Mouse (Mus musculus): Measurements from ENCODE around the gene Cck. TPM values are rescaled to one million over a fixed set of nuclear protein-coding genes. Genes with fewer than 3 reads are reported as not detected.
"Not testable (repeated sequence)": the region's sequence is repeated elsewhere in the genome, so short reads cannot be mapped to it uniquely, and the experiment has no call there.

Gene Cck
- total RNA-seq, 4 experiments from 2014 or later = 0.74 to 4.8 (median 1.4) TPM

DNA sequence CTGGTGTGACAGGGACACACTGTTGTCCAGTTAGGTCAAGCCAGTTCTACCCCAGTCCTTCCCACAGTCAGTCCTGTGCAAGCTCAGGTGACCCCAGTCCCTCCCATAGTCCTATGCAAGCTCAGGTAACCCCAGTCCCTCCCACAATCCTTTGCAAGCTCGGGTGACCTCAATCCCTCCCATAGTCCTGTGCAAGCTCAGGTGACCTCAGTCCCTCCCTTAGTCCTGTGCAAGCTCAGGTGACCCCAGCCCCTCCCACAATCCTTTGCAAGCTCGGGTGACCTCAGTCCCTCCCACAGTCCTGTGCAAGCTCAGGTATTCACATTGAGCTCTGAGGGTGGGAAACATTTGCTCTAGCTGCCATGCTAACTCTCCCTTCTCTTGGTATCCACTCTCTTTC lies 35.5 kb downstream of the Cck start:
- DNase-seq = no peak

DNA sequence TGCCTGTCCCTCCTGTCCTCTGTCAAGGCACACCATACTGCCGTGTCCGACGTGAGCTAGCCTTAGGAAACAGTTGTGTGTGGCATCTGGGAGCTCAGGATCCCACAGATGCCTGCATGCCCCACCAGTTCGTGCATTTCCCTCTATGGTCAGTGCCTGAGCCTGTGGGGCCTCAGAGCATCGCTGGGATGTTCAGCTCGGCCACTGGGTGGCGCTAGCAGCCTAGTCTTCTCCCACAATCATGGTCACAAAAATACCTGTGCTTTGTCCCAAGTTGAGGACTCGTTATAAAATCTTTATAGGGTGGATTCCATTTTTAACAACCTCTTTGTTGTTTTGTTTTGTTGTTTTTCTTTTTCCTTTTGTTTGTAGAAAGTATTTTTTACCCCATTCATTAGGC lies 37.0 kb downstream of the Cck start:
- DNase-seq = no peak

DNA sequence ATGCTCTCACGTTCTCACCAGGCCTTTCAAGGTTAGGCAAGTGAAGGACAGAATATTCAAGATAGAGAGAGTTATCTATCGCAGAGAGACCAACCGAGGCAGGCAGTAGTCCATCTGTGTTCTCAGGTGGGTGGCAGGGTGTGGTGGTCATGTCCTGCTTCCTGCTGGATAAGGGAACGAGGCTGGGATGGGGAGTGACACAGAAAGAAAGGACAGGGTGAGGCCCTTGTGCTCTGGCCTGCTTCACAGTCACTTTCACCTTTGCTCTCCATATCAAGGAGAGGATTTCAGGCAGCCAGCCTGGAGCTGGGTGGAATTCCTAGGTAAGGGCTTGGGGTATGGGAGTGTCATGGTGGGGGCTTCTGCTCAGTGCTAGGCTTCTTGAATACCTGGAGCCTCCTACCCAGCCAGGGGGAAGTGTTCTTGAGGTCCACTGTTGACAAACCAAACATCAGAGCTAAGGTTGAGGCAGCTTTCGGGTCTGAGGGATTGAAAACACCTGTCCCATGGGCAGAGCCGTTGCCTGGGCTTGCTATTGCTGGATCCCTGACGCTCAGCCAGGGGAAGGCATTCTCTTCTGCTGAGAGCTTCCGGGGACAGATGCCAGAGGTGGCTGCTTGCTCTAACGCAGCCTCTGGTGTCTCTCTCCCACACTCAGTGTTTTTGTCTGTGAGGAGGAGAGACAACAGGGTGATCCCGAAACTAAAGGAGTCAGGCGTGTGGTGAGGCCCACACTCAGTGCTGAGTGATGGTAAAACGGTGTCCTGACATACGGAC lies 38.6 kb downstream of the Cck start:
- DNase-seq = no peak

DNA sequence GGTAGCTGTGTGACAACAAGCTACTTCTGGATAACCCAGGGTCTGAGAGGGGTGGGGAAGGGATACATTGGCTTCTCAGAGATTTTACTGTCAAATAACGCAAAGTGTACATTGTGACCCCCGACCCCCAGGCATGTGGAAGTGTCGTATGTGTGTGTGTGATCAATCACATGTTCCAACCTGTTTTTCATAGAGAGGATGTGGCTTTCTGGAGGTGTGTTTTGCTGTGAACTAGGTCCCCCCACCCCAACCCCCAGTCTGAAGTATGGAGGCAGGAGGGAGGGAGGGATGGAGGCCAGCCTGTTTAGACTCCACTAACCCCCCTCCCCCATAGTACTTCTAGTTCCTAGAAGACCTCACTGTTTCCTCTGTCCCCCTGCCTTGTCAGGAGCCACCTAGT lies 40.6 kb downstream of the Cck start:
- DNase-seq = no peak

DNA sequence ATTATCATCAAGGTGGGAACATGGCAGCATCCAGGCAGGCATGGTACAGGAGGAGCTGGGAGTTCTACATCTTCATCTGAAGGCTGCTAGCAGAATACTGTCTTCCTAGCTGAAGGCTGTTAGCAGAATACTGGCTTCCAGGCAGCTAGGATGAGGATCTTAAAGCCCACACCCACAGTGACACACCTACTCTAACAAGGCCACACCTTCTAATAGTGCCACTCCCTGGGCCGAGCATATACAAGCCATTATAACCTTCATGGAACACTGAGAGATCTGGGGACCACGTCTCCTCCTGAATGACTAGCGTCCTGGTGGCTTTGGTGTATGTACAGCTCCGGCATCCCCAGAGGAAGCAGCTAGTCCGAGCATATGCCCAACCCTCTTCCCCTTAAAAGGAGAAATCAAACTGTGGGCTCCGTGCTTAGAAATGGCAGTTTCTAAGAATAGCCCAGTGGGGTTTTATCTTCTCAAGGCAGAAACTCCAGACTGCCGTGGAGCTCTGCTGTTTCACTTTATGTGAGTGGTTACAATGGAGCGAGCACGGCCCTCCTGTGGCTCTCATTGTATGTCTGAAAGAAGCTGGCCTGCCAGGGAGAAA lies 43.1 kb downstream of the Cck start:
- DNase-seq = not testable (repeated sequence)

GRCm38 (mm10) chr9:121446431-121446831 lies 49.1 kb downstream of the Cck start:
- no peak for DNase-seq

DNA sequence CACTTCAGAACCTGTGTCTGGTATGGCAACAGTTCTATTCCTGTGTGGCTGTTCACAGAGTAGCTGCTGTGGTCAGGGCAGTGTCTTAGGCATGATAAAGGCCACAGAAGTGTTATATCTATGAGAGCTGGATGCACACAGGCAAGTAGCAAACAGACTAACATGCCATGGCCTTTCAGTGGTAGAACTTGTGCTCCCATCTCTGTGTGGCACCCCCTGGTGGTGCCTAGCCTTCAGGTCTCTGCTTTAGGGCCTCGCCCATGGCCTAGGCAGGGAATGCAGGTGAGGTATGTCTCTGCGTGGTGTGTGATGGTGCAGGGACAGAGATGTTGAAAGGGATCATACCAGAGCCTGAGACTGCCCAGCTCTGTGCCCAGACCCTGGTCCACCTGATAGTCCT lies 50.1 kb downstream of the Cck start:
- no peak for DNase-seq

GRCm38 (mm10) chr9:121444367-121444707 lies 51.2 kb downstream of the Cck start:
- no peak for DNase-seq

DNA sequence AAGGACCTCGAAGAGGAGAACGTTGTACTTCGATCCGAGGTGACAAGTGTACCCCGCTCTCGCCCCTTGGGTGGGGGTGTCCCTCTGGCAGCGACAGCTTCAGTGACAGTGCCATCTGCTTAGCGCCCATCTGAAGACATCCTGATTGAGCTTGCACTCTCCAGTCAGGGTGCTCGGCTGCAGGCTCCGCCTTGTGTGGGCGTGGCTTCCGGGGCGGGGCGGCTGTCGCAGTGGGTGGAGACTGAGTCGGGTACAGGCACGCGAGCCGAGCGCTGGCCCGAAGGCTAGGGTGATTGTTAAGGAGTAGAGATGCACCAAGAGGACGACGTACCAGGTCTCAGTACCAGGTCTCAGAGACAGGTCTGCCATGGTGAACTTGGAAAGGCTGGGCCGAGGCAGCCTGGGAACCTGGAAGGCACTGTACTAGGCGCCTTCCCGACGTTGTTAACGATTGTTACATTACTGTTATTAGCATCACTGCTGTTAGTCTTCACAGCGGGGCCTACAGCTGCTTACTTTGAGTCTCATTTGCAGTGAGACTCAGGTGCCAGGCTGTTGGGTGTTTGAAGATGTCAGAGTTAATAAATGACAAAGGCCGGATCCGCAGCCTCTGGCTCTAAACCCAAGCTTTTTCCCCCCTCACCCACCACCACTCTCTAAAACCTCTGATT lies 51.7 kb downstream of the Cck start:
- no peak for DNase-seq

DNA sequence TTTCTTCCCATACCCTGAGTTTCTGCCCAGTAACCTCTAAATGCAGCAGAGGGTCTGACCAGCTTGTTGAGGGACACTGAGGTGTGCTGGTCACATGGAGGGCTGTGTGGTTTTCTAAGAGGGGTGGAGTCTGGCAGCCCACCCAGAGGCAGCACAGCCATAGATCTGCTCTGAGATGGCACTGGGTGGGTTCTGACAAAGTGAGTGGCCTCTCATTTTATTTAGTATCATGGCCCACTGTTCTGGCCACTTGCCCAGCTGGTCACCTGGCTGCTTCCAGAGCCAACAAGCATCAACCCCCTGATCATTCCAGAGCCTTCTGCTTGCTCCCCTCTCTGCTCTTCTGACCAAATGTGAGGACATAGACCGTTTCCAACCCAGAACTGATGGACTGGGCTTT lies 53.3 kb downstream of the Cck start:
- DNase-seq = no peak

Other genes starting within 250 kb of the Cck start
- 1 to 10 TPM; 1.7 to 4.8 (median 2.6) TPM for gene Ulk4, start 218.5 kb downstream of the Cck start, total RNA-seq (2022)
- 10 to 100 TPM; 59.3 to 80.6 (median 74.3) TPM for gene Trak1, start 198.2 kb downstream of the Cck start, total RNA-seq (2022)
- gene Lyzl4, start 146.4 kb upstream of the Cck start, total RNA-seq (2022) = under 1 TPM in 1 of 4 experiments, not detected in 3; 0.75 TPM
- gene Vipr1, start 147.0 kb upstream of the Cck start, total RNA-seq (2022) = 1 to 10 TPM in 2 of 4 experiments, under 1 TPM in 2; 0.58 to 2.2 (median 1.2) TPM
- gene Sec22c, start 209.8 kb upstream of the Cck start, total RNA-seq (2022) = 1 to 10 TPM; 6.4 to 8.3 (median 7.2) TPM
- 10 to 100 TPM; 32.9 to 48.3 (median 40.6) TPM for gene Ss18l2, start 214.6 kb upstream of the Cck start, total RNA-seq (2022)
- gene Nktr, start 223.5 kb upstream of the Cck start, total RNA-seq (2022) = 100 to 1,000 TPM in 2 of 4 experiments, 10 to 100 TPM in 2; 57.2 to 146 (median 91.1) TPM

Measured in adrenal gland, adult 8-10 months (tissue).